Mouse (Mus musculus): ENCODE measurements around the gene Cetn4. TPM values are rescaled to one million over a fixed set of nuclear protein-coding genes. Genes with fewer than 3 reads are reported as not detected.

The Cetn4 gene
- polyA plus RNA-seq (2012) = 1.7 and 2.2 TPM in 2 replicates

DNA sequence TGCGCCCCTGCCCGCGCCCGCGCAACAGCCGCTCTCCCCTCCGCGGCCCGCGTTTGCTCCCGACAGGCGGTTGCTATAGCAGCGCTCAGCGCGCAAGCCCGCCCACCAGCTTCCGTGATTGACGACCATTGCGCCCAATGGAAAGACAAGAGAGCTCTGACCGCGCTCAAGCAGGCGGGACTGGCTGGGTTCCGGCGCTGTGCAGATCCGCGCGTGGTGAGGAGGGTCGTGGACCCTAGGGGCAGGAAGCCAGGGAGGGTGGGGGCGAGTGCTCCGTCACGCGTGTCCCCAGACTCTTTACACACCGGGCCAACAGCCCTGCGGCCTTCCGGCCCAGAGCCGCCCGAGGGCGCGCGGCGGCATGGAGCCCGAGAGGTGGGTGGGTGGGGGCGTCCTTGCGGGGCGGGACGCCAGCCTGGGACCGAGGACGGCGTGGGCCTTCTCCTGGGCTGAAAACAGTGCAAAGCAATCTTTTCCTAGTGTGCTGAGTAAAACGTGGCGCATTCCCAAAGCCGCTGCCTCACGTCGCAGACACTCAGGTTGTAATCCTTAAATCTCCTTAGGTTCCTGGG is at the start of gene Cetn4, which contains the start of gene Bbs12:
Cetn4 (minus strand) TSS at position 339 of the 572 bp plus-strand sequence.
Bbs12 (plus strand) TSS at position 185 of the 572 bp plus-strand sequence.

DNA sequence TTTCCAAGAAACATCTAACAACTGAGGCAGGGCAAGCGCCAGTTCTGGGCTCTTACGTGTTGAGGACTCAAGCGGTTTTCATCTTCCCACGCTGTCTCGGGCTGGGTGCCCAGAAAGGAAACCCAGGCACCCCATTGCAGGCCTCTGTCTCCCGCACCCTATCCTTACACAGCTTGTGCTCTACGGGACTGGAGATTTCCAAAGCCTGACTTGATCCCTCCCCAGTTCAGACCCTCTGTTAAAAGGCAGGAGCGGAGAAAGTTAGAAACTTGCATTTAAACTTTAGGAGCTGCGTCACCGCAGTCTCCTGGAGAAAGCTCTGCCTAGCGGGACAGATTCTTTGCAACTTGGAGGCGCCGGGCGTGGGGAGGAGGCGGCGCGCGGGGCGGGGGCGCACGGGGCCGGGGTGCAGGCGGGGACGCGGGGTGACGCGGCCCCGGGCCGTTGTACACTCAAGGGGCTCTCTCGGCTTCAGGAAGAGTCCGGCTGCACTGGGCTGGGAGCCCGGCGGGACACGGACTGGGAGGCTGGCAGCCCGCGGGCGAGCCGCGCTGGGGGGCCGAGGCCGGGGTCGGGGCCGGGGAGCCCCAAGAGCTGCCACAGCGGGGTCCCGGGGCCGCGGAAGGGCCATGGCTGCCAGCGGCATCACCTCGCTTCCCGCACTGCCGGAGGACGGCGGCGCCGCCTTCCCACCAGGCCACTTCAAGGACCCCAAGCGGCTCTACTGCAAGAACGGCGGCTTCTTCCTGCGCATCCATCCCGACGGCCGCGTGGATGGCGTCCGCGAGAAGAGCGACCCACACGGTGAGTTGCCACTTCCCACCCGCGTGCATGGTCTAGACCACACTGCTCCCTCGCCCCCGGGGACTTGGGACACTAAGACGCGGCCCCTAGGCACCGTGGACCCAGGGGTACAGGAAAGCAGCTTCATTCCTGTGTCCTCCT is 36.0 kb upstream of the Cetn4 start, which contains the start of gene Fgf2:
Fgf2 (plus strand) TSS at position 126 of the 945 bp plus-strand sequence.

Other genes starting within 250 kb of the Cetn4 start
- not detected in 2 replicates for gene Adad1, start 249.2 kb downstream of the Cetn4 start, polyA plus RNA-seq (2012)
- not detected in 2 replicates for gene Il2, start 186.7 kb downstream of the Cetn4 start, polyA plus RNA-seq (2012)
- not detected in 2 replicates for gene Il21, start 80.1 kb downstream of the Cetn4 start, polyA plus RNA-seq (2012)
- 0.06 and 0.14 TPM in 2 replicates for gene Bbs12, start 154 bp downstream of the Cetn4 start, polyA plus RNA-seq (2012)
- 0.11 and 0.34 TPM in 2 replicates for gene Fgf2, start 35.6 kb upstream of the Cetn4 start, polyA plus RNA-seq (2012)
- 8.2 and 8.8 TPM in 2 replicates for gene Spata5, start 107.2 kb upstream of the Cetn4 start, polyA plus RNA-seq (2012)
- 20.3 and 21.2 TPM in 2 replicates for gene Nudt6, start 107.5 kb upstream of the Cetn4 start, polyA plus RNA-seq (2012)

Data from megakaryocyte-erythroid progenitor cell, adult 5 weeks (primary cell).